Mouse (Mus musculus): ENCODE measurements at regions not wholly inside any gene's neighbourhood (a gene's known extent, or its start where the extent isn't known, plus 50 kb on each side); places are given as distances from the start of the nearest gene placed in this dataset.

GRCm38 (mm10) chr5:85795531-85796197 lies 269.7 kb downstream of the Cenpc1 start:
- TF ChIP-seq CHD2 (IDR thresholded peaks at IDR 0.05; ENCODE audit: low read depth, low read length): no peak
- no peak for TF ChIP-seq ZNF384 (IDR thresholded peaks at IDR 0.05; ENCODE audit: low read depth, low read length)
- TF ChIP-seq HCFC1 (IDR thresholded peaks at IDR 0.05; ENCODE audit: borderline replicate concordance, insufficient read depth, low read length): no peak
- no peak for TF ChIP-seq MAFK (IDR thresholded peaks at IDR 0.05; ENCODE audit: insufficient read depth, low read depth, low read length)
- TF ChIP-seq ZC3H11A (IDR thresholded peaks at IDR 0.05; ENCODE audit: borderline replicate concordance, low read depth, low read length): no peak
